Comparison of ENCODE assay signal across 14 mouse cellular contexts in the genomic region with DNA sequence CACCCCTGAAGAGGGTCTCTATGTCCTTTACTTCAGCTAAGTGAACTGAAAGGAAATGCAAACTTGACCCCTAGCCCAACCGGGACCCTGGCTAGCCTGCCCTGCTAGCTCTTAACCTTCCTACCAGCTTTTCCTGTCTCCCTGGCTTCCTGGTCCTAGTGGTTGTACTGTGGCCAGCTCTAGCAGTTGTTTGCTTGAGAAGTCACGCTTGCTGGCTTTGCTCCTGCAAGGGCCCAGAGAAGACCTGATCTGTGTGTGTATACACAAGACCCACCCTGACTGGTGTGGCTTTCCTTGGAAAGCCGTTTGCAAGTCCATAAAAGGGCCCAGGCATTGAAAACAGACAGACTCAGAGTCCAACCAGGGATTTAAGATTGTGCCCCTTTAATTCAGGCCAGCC. TPM values are rescaled to one million over a fixed set of nuclear protein-coding genes. Genes with fewer than 3 reads are reported as not detected.
A peak's percentile ranks its signal among the peaks of the same experiment; 100 is the strongest.
DNase-seq lines count a peak whose midpoint lies in the region; ATAC-seq and TF ChIP-seq lines count a peak whose summit lies in the region.
"Had no signal": no experiment of that assay in that cellular context is flagged by ENCODE, and none has a peak within 500 bp of the region (broad histone marks: within the 10 kb centered on the region; RNA-seq: fewer than 3 reads in every experiment).

No protein-coding gene starts in this region.

- ATAC-seq in limb, embryonic 14.5 days (ENCODE audit: low FRiP score, low read depth): no peak
- no peak for ATAC-seq in kidney, postnatal 0 days (replicated peaks; ENCODE audit: low FRiP score, low read depth)
- ATAC-seq: inflammation-experienced regulatory T-cells, adult 6 months; midbrain, embryonic 16.5 days had no signal

- no peak overlapping the region for H3K4me3 ChIP-seq in limb, embryonic 14.5 days (replicated peaks; ENCODE audit: low read length)
- no peak overlapping the region for H3K4me3 ChIP-seq in limb, embryonic 10.5 days
- no peak overlapping the region for H3K4me3 ChIP-seq in kidney, postnatal 0 days (replicated peaks; ENCODE audit: low read depth, low read length)
- H3K4me3 ChIP-seq: erythroblast, embryonic 14.5 days; limb, embryonic 13.5 days had no signal

- TF ChIP-seq POLR2A in limb, embryonic 14.5 days (IDR thresholded peaks at IDR 0.05; ENCODE audit: borderline replicate concordance, extremely low read depth, insufficient read depth, insufficient read length): no peak

- no peak for TF ChIP-seq CTCF in kidney, postnatal 0 days (IDR thresholded peaks at IDR 0.05; ENCODE audit: low read depth)

- intact Hi-C loops in heart, postnatal 36 days (cut with DNase I): no loop called here

- DNase-seq in limb, embryonic 14.5 days (ENCODE audit: low spot score): no peak
- no peak for DNase-seq in limb, embryonic 10.5 days (ENCODE audit: low spot score)
- peak; percentile 35 to 51 for DNase-seq in heart, postnatal 36 days
- peak; percentile 19 for DNase-seq in kidney, postnatal 0 days (ENCODE audit: low spot score)
- peak; percentile 56 to 80 for DNase-seq in lung, postnatal 4 days
- DNase-seq in left cerebral cortex, adult 18-20 months (ENCODE audit: low spot score in 2 of 2): no peak
- DNase-seq in cerebellum, adult 9-11 months: no peak
- DNase-seq in thymus, adult 18-20 months: no peak
- DNase-seq: cerebellum, adult 8-10 months had no signal

- H3K27ac ChIP-seq in limb, embryonic 14.5 days (replicated peaks; ENCODE audit: low read depth, low read length): no peak overlapping the region
- no peak overlapping the region; the same call in 1 of the 2 replicates for H3K27ac ChIP-seq in limb, embryonic 10.5 days
- H3K27ac ChIP-seq in kidney, postnatal 0 days: peak overlapping the region; percentile 42; the same call in 1 of the 2 replicates
- H3K27ac ChIP-seq: limb, embryonic 13.5 days had no signal

- no peaks in the 10 kb centered on the region for H3K9me3 ChIP-seq in limb, embryonic 14.5 days (ENCODE audit: control insufficient read depth, low read length)
- H3K9me3 ChIP-seq in limb, embryonic 10.5 days (replicated peaks): no peaks in the 10 kb centered on the region
- H3K9me3 ChIP-seq in kidney, postnatal 0 days (replicated peaks; ENCODE audit: low read length): no peaks in the 10 kb centered on the region

- 0 out of 2 replicates have a peak overlapping the region, but pooled peaks have one; percentile 7 for H3K9ac ChIP-seq in limb, embryonic 14.5 days (ENCODE audit: low read depth, low read length, severe bottlenecking)
- no peak overlapping the region for H3K9ac ChIP-seq in kidney, postnatal 0 days (ENCODE audit: low read depth, low read length)
- H3K9ac ChIP-seq: limb, embryonic 13.5 days had no signal

- WGBS in limb, embryonic 14.5 days: 42% methylated on average over 3 of the region's 3 CpGs
- WGBS in limb, embryonic 10.5 days: 54% methylated on average over 3 of the region's 3 CpGs
- 16% methylated on average over 3 of the region's 3 CpGs for WGBS in kidney, postnatal 0 days

- no peaks in the 10 kb centered on the region for H3K4me1 ChIP-seq in limb, embryonic 14.5 days (ENCODE audit: control insufficient read depth, insufficient read depth, low read length)
- peaks cover 8% of the 10 kb centered on the region; the same call in 1 of the 2 replicates for H3K4me1 ChIP-seq in limb, embryonic 10.5 days
- no peaks in the 10 kb centered on the region for H3K4me1 ChIP-seq in kidney, postnatal 0 days (replicated peaks; ENCODE audit: insufficient read depth, low read length)
- H3K4me1 ChIP-seq: limb, embryonic 13.5 days had no signal

- H3K36me3 ChIP-seq in limb, embryonic 14.5 days (ENCODE audit: control insufficient read depth, insufficient read depth, low read length): no peaks in the 10 kb centered on the region
- H3K36me3 ChIP-seq in limb, embryonic 10.5 days: no peaks in the 10 kb centered on the region
- no peaks in the 10 kb centered on the region for H3K36me3 ChIP-seq in kidney, postnatal 0 days (ENCODE audit: insufficient read depth, low read length)
- H3K36me3 ChIP-seq: limb, embryonic 13.5 days had no signal

- no peak overlapping the region for H3K4me2 ChIP-seq in limb, embryonic 14.5 days (replicated peaks; ENCODE audit: low read depth, low read length, severe bottlenecking)
- no peak overlapping the region for H3K4me2 ChIP-seq in kidney, postnatal 0 days (ENCODE audit: low read length)
- H3K4me2 ChIP-seq: limb, embryonic 13.5 days had no signal

- H3K27me3 ChIP-seq in limb, embryonic 14.5 days (ENCODE audit: control insufficient read depth, insufficient read depth, low read length): no peaks in the 10 kb centered on the region
- H3K27me3 ChIP-seq in limb, embryonic 10.5 days (ENCODE audit: low read depth, poor library complexity, severe bottlenecking): no peaks in the 10 kb centered on the region
- H3K27me3 ChIP-seq in kidney, postnatal 0 days (ENCODE audit: insufficient read depth, low read length): no peaks in the 10 kb centered on the region
- H3K27me3 ChIP-seq: limb, embryonic 13.5 days had no signal

RNA-seq across cellular contexts. Expression of gene Tmem98, which starts 7.3 kb away (rescaled TPM):
- 59.2 and 79.9 TPM in 2 replicates for polyA plus RNA-seq in limb, embryonic 14.5 days (2012; rRNA removed)
- 68.4 and 83.4 TPM in 2 replicates for polyA plus RNA-seq in limb, embryonic 14.5 days (2014; fragmentation: Nextera tagmentation; extraction: Ambion mirVana)
- 138 and 145 TPM in 2 replicates for polyA plus RNA-seq in limb, embryonic 10.5 days (2016; fragmentation: Nextera tagmentation; extraction: Ambion mirVana)
- 10 to 100 TPM; 14.9 to 18.3 TPM for total RNA-seq in heart, postnatal 36 days (2021)
- polyA plus RNA-seq in kidney, postnatal 0 days (2015; fragmentation: Nextera tagmentation; extraction: Ambion mirVana): 93.2 and 95.0 TPM in 2 replicates
- 1 to 10 TPM; 6.3 to 7.5 TPM for total RNA-seq in left cerebral cortex, adult 18-20 months (2021)
- polyA plus RNA-seq: erythroblast, embryonic 14.5 days had no signal

RNA-seq across cellular contexts. Expression of gene Myo1d, which starts 22.9 kb away (rescaled TPM):
- 6.6 and 7.5 TPM in 2 replicates for polyA plus RNA-seq in limb, embryonic 14.5 days (2012; rRNA removed)
- 8.3 and 10.6 TPM in 2 replicates for polyA plus RNA-seq in limb, embryonic 14.5 days (2014; fragmentation: Nextera tagmentation; extraction: Ambion mirVana)
- polyA plus RNA-seq in limb, embryonic 10.5 days (2016; fragmentation: Nextera tagmentation; extraction: Ambion mirVana): 3.8 and 4.6 TPM in 2 replicates
- 10 to 100 TPM in 1 of 2 experiments, 1 to 10 TPM in 1; 9.4 to 10.2 TPM for total RNA-seq in heart, postnatal 36 days (2021)
- 15.7 and 16.9 TPM in 2 replicates for polyA plus RNA-seq in kidney, postnatal 0 days (2015; fragmentation: Nextera tagmentation; extraction: Ambion mirVana)
- 1 to 10 TPM; 6.4 to 7.8 TPM for total RNA-seq in left cerebral cortex, adult 18-20 months (2021)

RNA-seq across cellular contexts. Expression of gene Spaca3, which starts 55.5 kb away (rescaled TPM):
- polyA plus RNA-seq in limb, embryonic 14.5 days (2012; rRNA removed): not detected in 2 replicates
- polyA plus RNA-seq in limb, embryonic 14.5 days (2014; fragmentation: Nextera tagmentation; extraction: Ambion mirVana): not detected in 2 replicates
- polyA plus RNA-seq in limb, embryonic 10.5 days (2016; fragmentation: Nextera tagmentation; extraction: Ambion mirVana): not detected in 2 replicates
- total RNA-seq in heart, postnatal 36 days (2021): not detected
- not detected in 2 replicates for polyA plus RNA-seq in kidney, postnatal 0 days (2015; fragmentation: Nextera tagmentation; extraction: Ambion mirVana)
- not detected for total RNA-seq in left cerebral cortex, adult 18-20 months (2021)
- total RNA-seq: gastrocnemius, postnatal 36 days had no signal
- polyA plus RNA-seq: erythroblast, embryonic 14.5 days; inflammation-experienced regulatory T-cells, adult 6 months; limb, embryonic 13.5 days; midbrain, embryonic 16.5 days had no signal

Comparison
In these comparisons a context has a peak if more than half of its experiments do, and no peak if none do; other contexts are left out.
1. DNase-seq: peak in heart, postnatal 36 days (2 of 2), kidney, postnatal 0 days (single experiment) and lung, postnatal 4 days (2 of 2); none in limb, embryonic 14.5 days (single experiment), limb, embryonic 10.5 days (single experiment), left cerebral cortex, adult 18-20 months (0 of 2), cerebellum, adult 9-11 months (single experiment) and thymus, adult 18-20 months (0 of 2).